Mouse (Mus musculus): ENCODE measurements around the gene Ppp1r21.

- TF ChIP-seq CTCF (IDR thresholded peaks at IDR 0.05; ENCODE audit: extremely low read depth, insufficient read depth, low read length), result no peak
- TF ChIP-seq POLR2A (IDR thresholded peaks at IDR 0.05; ENCODE audit: extremely low read depth, insufficient read depth, low read length), result no peak
Observed at GRCm38 (mm10) chr17:88613721-88614120, 83.8 kb downstream of the Ppp1r21 start.
